Mouse (Mus musculus) midbrain, embryonic 16.5 days (tissue): Measurements from ENCODE around the gene Arsb. TPM values are rescaled to one million over a fixed set of nuclear protein-coding genes. Genes with fewer than 3 reads are reported as not detected.
"Not testable (repeated sequence)": the region's sequence is repeated elsewhere in the genome, so short reads cannot be mapped to it uniquely, and the experiment has no call there.

Source experiments
- ATAC-seq: fragments of 200-750 bp; cut with Nextera tagmentation; 2 replicates; pipeline ENCODE4 v1.8.0; 2017; ENCODE audit warnings: moderate TSS enrichment
- H3K27ac ChIP-seq: fragments of 300-500 bp; sonication (generic); 2 replicates; pipeline ENCODE4 v1.5.1; 2014; ENCODE audit warnings: mild to moderate bottlenecking, low read length, mixed read lengths
- H3K27me3 ChIP-seq: fragments of 300-500 bp; sonication (generic); 2 replicates; pipeline ENCODE4 v1.6.1; 2014; ENCODE audit warnings: low read depth, low read length, mixed read lengths; ENCODE audit not compliant: control insufficient read depth, insufficient read depth
- H3K36me3 ChIP-seq: fragments of 300-500 bp; sonication (generic); 2 replicates; pipeline ENCODE4 v1.6.1; 2014; ENCODE audit warnings: mild to moderate bottlenecking, low read length, moderate library complexity, mixed read lengths; ENCODE audit not compliant: control insufficient read depth, insufficient read depth
- H3K4me1 ChIP-seq: fragments of 300-500 bp; sonication (generic); 2 replicates; pipeline ENCODE4 v1.6.1; 2014; ENCODE audit warnings: mild to moderate bottlenecking, low read length, mixed read lengths; ENCODE audit not compliant: control insufficient read depth, insufficient read depth
- H3K4me2 ChIP-seq: fragments of 300-500 bp; sonication (generic); 2 replicates; pipeline ENCODE4 v1.6.1; 2014; ENCODE audit warnings: mild to moderate bottlenecking, low read length, mixed read lengths
- H3K4me3 ChIP-seq: fragments of 300-500 bp; sonication (generic); 2 replicates; pipeline ENCODE4 v1.5.1; 2014; ENCODE audit warnings: low read depth, mild to moderate bottlenecking, low read length, moderate library complexity, mixed read lengths
- H3K9ac ChIP-seq: fragments of 300-500 bp; sonication (generic); 2 replicates; pipeline ENCODE4 v1.6.1; 2014; ENCODE audit warnings: low read depth, low read length, mixed read lengths
- H3K9me3 ChIP-seq: fragments of 300-500 bp; sonication (generic); replicated peaks from 2 replicates; pipeline ENCODE4 v1.6.1; 2014; ENCODE audit warnings: mild to moderate bottlenecking, low read length, mixed read lengths; ENCODE audit not compliant: control insufficient read depth, poor library complexity, severe bottlenecking
- WGBS: fragments of 180-500 bp; shearing (Covaris S2); extraction: QIAGEN DNeasy Blood & Tissue Kit; methylation state at CpG from one replicate; pipeline ENCODE4 v1.1.7; 2014; 5-methylcytosine and 5-hydroxymethylcytosine counted together
- microRNA-seq: library from miRNA; unstranded; fragments of <30 nt; microRNA quantifications from one replicate; pipeline ENCODE4, GENCODE M21; 2017
- polyA plus RNA-seq: library from polyadenylated mRNA; unstranded; fragments of >200 nt; fragmentation: Nextera tagmentation; extraction: Ambion mirVana; gene quantifications from 2 replicates; pipeline ENCODE4 v1.2.1, GENCODE M21; 2015

Arsb gene
- polyA plus RNA-seq, 1 experiment from 2014 or later, result 11.8 TPM

GRCm38 (mm10) chr13:93985750-93986149 is 214.3 kb downstream of the Arsb start:
- not testable (repeated sequence) for H3K4me3 ChIP-seq, H3K9me3 ChIP-seq, H3K4me1 ChIP-seq, H3K4me2 ChIP-seq, H3K27me3 ChIP-seq, H3K27ac ChIP-seq, H3K36me3 ChIP-seq, H3K9ac ChIP-seq, ATAC-seq
- 90% methylated on average over 8 of the region's 8 CpGs for WGBS

- no peak overlapping the region for H3K9ac ChIP-seq
- H3K9me3 ChIP-seq, result no peaks in the 10 kb centered on the region
- H3K27ac ChIP-seq, result no peak overlapping the region
- H3K4me1 ChIP-seq, result no peaks in the 10 kb centered on the region
- WGBS, result 81% methylated on average over 7 of the region's 7 CpGs
- no peak overlapping the region for H3K4me3 ChIP-seq
- no peak overlapping the region for H3K4me2 ChIP-seq
- H3K27me3 ChIP-seq, result no peaks in the 10 kb centered on the region
- H3K36me3 ChIP-seq, result no peaks in the 10 kb centered on the region
- ATAC-seq, result no peak
Observed at GRCm38 (mm10) chr13:93987611-93988010, 216.2 kb downstream of the Arsb start.

GRCm38 (mm10) chr13:93989208-93989607 is 217.8 kb downstream of the Arsb start:
- Histone ChIP-seq H3K27ac (no peak overlapping the region), H3K4me1 (no peaks in the 10 kb centered on the region), H3K9ac (no peak overlapping the region), H3K9me3 (no peaks in the 10 kb centered on the region), H3K4me2 (no peak overlapping the region), H3K4me3 (no peak overlapping the region), H3K27me3 (no peaks in the 10 kb centered on the region), H3K36me3 (no peaks in the 10 kb centered on the region)
- no peak for ATAC-seq
- WGBS, result 73% methylated on average over 3 of the region's 4 CpGs

- Histone ChIP-seq H3K9ac (no peak overlapping the region), H3K4me2 (no peak overlapping the region), H3K4me3 (no peak overlapping the region), H3K4me1 (no peaks in the 10 kb centered on the region), H3K36me3 (no peaks in the 10 kb centered on the region), H3K9me3 (no peaks in the 10 kb centered on the region), H3K27me3 (no peaks in the 10 kb centered on the region), H3K27ac (no peak overlapping the region)
- no peak for ATAC-seq
- WGBS, result 83% methylated on average over 11 of the region's 11 CpGs
Observed at GRCm38 (mm10) chr13:93989736-93990611, 218.5 kb downstream of the Arsb start.

- no peak overlapping the region for H3K27ac ChIP-seq
- 83% methylated on average over 3 of the region's 3 CpGs for WGBS
- H3K4me2 ChIP-seq, result no peak overlapping the region
- no peaks in the 10 kb centered on the region for H3K4me1 ChIP-seq
- no peaks in the 10 kb centered on the region for H3K9me3 ChIP-seq
- no peak for ATAC-seq
- H3K36me3 ChIP-seq, result no peaks in the 10 kb centered on the region
- no peaks in the 10 kb centered on the region for H3K27me3 ChIP-seq
- H3K4me3 ChIP-seq, result no peak overlapping the region
- no peak overlapping the region for H3K9ac ChIP-seq
Observed at GRCm38 (mm10) chr13:93990841-93991240, 219.4 kb downstream of the Arsb start.

GRCm38 (mm10) chr13:93992342-93992882 is 221.0 kb downstream of the Arsb start:
- no peak overlapping the region for H3K4me3 ChIP-seq
- no peak for ATAC-seq
- no peak overlapping the region for H3K27ac ChIP-seq
- no peaks in the 10 kb centered on the region for H3K27me3 ChIP-seq
- H3K4me1 ChIP-seq, result no peaks in the 10 kb centered on the region
- no peaks in the 10 kb centered on the region for H3K9me3 ChIP-seq
- no peak overlapping the region for H3K4me2 ChIP-seq
- no peaks in the 10 kb centered on the region for H3K36me3 ChIP-seq
- H3K9ac ChIP-seq, result no peak overlapping the region
- 93% methylated on average over 5 of the region's 5 CpGs for WGBS

Small RNA genes within 50 kb of the gene (microRNA-seq; reads per million reads assigned to microRNA genes)
- gene Gm25534, result not detected
- gene Mir5624, result not detected

Other genes with a start within 250 kb of the Arsb start
- gene Bhmt, start 133.7 kb upstream of the Arsb start, polyA plus RNA-seq, result 0.19 TPM in 1 of 2 replicates, not detected in the other
- gene Bhmt2, start 97.3 kb upstream of the Arsb start, polyA plus RNA-seq, result 0.19 TPM in 1 of 2 replicates, not detected in the other
- gene Dmgdh, start 97.2 kb upstream of the Arsb start, polyA plus RNA-seq, result 0.09 and 0.14 TPM in 2 replicates